Mouse (Mus musculus): ENCODE results near the gene Dgkg. TPM values are rescaled to one million over a fixed set of nuclear protein-coding genes. Genes with fewer than 3 reads are reported as not detected.

Dgkg gene
- polyA plus RNA-seq, 1 experiment, result 2.3 TPM

DNA sequence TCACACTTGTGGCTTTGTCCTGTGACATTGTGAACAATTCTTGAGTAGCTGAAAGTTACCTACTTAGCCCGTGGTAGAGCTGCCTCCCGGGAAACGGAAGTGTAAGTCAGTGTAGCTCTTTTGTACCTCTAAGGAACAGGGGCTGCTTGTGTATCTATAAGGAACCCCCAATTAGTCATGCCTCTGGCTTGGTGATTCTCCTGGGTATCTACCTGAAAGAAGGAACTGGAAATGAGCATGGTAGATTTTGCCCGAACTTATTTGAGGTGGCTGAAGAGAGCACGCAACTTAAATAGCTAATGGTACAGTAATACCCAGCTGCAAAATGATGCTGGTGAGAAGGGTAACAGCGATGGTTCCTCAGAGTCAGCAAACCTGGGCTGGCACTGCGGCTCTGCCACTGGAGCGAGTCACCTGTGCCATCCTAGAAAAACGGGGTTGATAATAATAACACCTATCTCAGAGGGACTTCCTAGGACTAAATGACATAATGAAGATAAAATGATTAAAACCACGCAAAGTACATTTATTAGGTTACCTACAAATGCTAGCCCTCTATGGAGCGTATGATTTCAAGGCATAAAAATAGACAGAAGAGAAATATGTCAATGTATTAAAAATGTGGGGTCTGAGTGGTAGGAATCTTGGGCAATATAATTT, 3.1 kb downstream of the Dgkg start:
- no peak for TF ChIP-seq CTCF (IDR thresholded peaks at IDR 0.05; ENCODE audit: low read depth, low read length)
- no peak for TF ChIP-seq POLR2A (IDR thresholded peaks at IDR 0.05; ENCODE audit: borderline replicate concordance, low read depth, low read length)
- H3K4me3 ChIP-seq (ENCODE audit: insufficient read depth, low read length), result no peak overlapping the region
- H3K4me1 ChIP-seq (ENCODE audit: control insufficient read depth, insufficient read depth, low read length), result peaks cover 34% of the 10 kb centered on the region
- no peak overlapping the region for H3K27ac ChIP-seq (ENCODE audit: insufficient read depth, low read depth, low read length)

DNA sequence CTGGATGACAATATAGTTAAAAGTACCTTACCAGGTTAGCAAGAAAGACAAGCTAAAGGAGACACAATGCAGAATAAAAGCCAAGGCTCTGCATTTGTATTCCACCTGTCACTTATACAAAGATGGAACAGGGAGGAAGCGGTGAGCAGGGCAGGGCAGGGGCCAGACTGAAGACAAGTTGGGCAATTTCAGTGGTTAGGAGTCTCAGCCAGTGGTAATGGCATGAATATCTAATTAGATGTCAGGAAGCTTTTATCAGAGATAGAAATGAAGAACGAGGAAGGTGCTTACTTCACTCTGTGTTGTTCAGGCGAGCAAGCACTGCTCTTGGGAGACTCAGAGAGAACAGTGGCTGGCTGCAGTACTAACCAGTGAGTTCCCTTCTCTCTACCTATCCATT, 5.8 kb downstream of the Dgkg start:
- Histone ChIP-seq H3K27ac (ENCODE audit: insufficient read depth, low read depth, low read length) (no peak overlapping the region), H3K4me1 (ENCODE audit: control insufficient read depth, insufficient read depth, low read length) (peaks cover 33% of the 10 kb centered on the region), H3K4me3 (ENCODE audit: insufficient read depth, low read length) (no peak overlapping the region)
- TF ChIP-seq POLR2A (IDR thresholded peaks at IDR 0.05; ENCODE audit: borderline replicate concordance, low read depth, low read length) (no peak), CTCF (IDR thresholded peaks at IDR 0.05; ENCODE audit: low read depth, low read length) (no peak)

GRCm38 (mm10) chr16:22645256-22645655, 11.8 kb downstream of the Dgkg start:
- TF ChIP-seq CTCF (IDR thresholded peaks at IDR 0.05; ENCODE audit: low read depth, low read length) (no peak), POLR2A (IDR thresholded peaks at IDR 0.05; ENCODE audit: borderline replicate concordance, low read depth, low read length) (no peak)
- H3K4me1 ChIP-seq (ENCODE audit: control insufficient read depth, insufficient read depth, low read length), result no peaks in the 10 kb centered on the region
- no peak overlapping the region for H3K4me3 ChIP-seq (ENCODE audit: insufficient read depth, low read length)
- H3K27ac ChIP-seq (ENCODE audit: insufficient read depth, low read depth, low read length), result no peak overlapping the region

DNA sequence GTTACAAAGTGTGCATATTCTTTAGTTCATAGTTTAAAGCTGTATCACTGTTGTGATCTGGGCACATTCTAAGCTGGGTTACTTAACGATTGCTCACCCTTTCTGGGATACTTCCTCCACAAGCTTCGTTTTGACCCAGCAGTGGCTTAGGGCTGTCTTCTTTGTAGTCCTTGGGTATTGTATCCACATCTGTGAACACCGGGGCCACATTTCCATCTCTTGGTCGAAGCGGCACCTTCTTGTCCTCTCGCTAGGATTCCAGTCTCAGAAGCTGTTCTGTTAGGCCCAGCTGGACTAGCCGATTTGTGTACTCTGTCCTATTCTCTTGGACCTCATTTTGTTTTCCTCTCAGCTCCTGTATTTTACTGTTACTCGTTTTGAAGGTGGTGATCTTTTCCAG, 13.6 kb downstream of the Dgkg start:
- H3K4me1 ChIP-seq (ENCODE audit: control insufficient read depth, insufficient read depth, low read length), result no peaks in the 10 kb centered on the region
- H3K4me3 ChIP-seq (ENCODE audit: insufficient read depth, low read length), result no peak overlapping the region
- TF ChIP-seq POLR2A (IDR thresholded peaks at IDR 0.05; ENCODE audit: borderline replicate concordance, low read depth, low read length) (no peak), CTCF (IDR thresholded peaks at IDR 0.05; ENCODE audit: low read depth, low read length) (no peak)
- H3K27ac ChIP-seq (ENCODE audit: insufficient read depth, low read depth, low read length), result no peak overlapping the region

DNA sequence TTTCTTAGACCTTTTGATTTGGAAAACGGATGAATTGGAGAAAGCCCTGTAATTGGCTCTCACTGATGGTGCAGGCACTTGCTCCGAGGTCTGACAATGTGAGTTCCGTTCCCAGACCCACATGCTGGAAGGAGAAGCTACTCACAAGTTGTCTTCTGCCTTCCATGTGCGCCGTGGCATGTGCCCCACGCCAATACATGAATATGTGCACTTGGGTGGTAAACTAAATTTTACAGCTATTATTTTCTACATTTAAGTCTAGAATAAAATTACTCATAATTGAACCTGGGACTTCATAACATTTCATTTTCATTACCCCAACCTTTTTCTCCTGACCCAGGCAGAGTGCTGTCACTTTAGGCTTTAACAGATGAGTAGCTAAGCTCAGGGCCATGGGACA, 14.1 kb downstream of the Dgkg start:
- Histone ChIP-seq H3K4me3 (ENCODE audit: insufficient read depth, low read length) (no peak overlapping the region), H3K27ac (ENCODE audit: insufficient read depth, low read depth, low read length) (no peak overlapping the region), H3K4me1 (ENCODE audit: control insufficient read depth, insufficient read depth, low read length) (no peaks in the 10 kb centered on the region)
- no peak for TF ChIP-seq CTCF (IDR thresholded peaks at IDR 0.05; ENCODE audit: low read depth, low read length)
- no peak for TF ChIP-seq POLR2A (IDR thresholded peaks at IDR 0.05; ENCODE audit: borderline replicate concordance, low read depth, low read length)

DNA sequence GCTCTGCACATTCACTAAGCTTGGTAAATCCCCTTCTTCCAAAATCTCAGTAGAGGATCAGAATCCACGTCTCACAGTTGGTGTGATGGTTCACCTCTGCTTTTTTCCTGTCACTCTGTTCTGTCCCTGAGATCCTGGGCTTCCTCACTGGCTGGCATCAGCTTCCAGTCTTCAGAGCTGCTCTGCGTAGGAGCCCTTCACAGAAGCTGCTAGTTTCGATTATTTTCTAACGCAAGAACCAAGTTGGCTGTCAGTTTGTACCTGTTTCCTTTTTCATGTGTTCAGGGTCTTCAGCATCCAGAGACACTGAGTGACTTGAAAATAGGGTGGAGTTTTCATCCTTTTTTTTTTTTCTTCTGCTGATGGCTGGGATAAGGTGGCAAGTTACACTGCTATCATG, 15.0 kb downstream of the Dgkg start:
- TF ChIP-seq CTCF (IDR thresholded peaks at IDR 0.05; ENCODE audit: low read depth, low read length) (no peak), POLR2A (IDR thresholded peaks at IDR 0.05; ENCODE audit: borderline replicate concordance, low read depth, low read length) (no peak)
- Histone ChIP-seq H3K4me3 (ENCODE audit: insufficient read depth, low read length) (no peak overlapping the region), H3K27ac (ENCODE audit: insufficient read depth, low read depth, low read length) (no peak overlapping the region), H3K4me1 (ENCODE audit: control insufficient read depth, insufficient read depth, low read length) (no peaks in the 10 kb centered on the region)

- Histone ChIP-seq H3K27ac (ENCODE audit: insufficient read depth, low read depth, low read length) (no peak overlapping the region), H3K4me3 (ENCODE audit: insufficient read depth, low read length) (no peak overlapping the region), H3K4me1 (ENCODE audit: control insufficient read depth, insufficient read depth, low read length) (no peaks in the 10 kb centered on the region)
- no peak for TF ChIP-seq POLR2A (IDR thresholded peaks at IDR 0.05; ENCODE audit: borderline replicate concordance, low read depth, low read length)
- no peak for TF ChIP-seq CTCF (IDR thresholded peaks at IDR 0.05; ENCODE audit: low read depth, low read length)
Measured at GRCm38 (mm10) chr16:22641588-22641987, 15.4 kb downstream of the Dgkg start.

GRCm38 (mm10) chr16:22637311-22637710, 19.7 kb downstream of the Dgkg start:
- no peak for TF ChIP-seq CTCF (IDR thresholded peaks at IDR 0.05; ENCODE audit: low read depth, low read length)
- no peak for TF ChIP-seq POLR2A (IDR thresholded peaks at IDR 0.05; ENCODE audit: borderline replicate concordance, low read depth, low read length)
- Histone ChIP-seq H3K4me1 (ENCODE audit: control insufficient read depth, insufficient read depth, low read length) (no peaks in the 10 kb centered on the region), H3K4me3 (ENCODE audit: insufficient read depth, low read length) (no peak overlapping the region), H3K27ac (ENCODE audit: insufficient read depth, low read depth, low read length) (no peak overlapping the region)

GRCm38 (mm10) chr16:22635706-22636105, 21.3 kb downstream of the Dgkg start:
- H3K27ac ChIP-seq (ENCODE audit: insufficient read depth, low read depth, low read length), result no peak overlapping the region
- TF ChIP-seq CTCF (IDR thresholded peaks at IDR 0.05; ENCODE audit: low read depth, low read length) (no peak), POLR2A (IDR thresholded peaks at IDR 0.05; ENCODE audit: borderline replicate concordance, low read depth, low read length) (no peak)

GRCm38 (mm10) chr16:22633063-22633462, 24.0 kb downstream of the Dgkg start:
- TF ChIP-seq CTCF (IDR thresholded peaks at IDR 0.05; ENCODE audit: low read depth, low read length) (no peak), POLR2A (IDR thresholded peaks at IDR 0.05; ENCODE audit: borderline replicate concordance, low read depth, low read length) (no peak)
- Histone ChIP-seq H3K4me1 (ENCODE audit: control insufficient read depth, insufficient read depth, low read length) (no peaks in the 10 kb centered on the region), H3K4me3 (ENCODE audit: insufficient read depth, low read length) (no peak overlapping the region), H3K27ac (ENCODE audit: insufficient read depth, low read depth, low read length) (no peak overlapping the region)

More at GRCm38 (mm10) chr16:22635706-22636105, 21.3 kb downstream of the Dgkg start:
- H3K4me1 ChIP-seq (ENCODE audit: control insufficient read depth, insufficient read depth, low read length), result no peaks in the 10 kb centered on the region
- H3K4me3 ChIP-seq (ENCODE audit: insufficient read depth, low read length), result no peak overlapping the region
